Comparison of ENCODE assay signal across 16 mouse cellular contexts in the genomic region with DNA sequence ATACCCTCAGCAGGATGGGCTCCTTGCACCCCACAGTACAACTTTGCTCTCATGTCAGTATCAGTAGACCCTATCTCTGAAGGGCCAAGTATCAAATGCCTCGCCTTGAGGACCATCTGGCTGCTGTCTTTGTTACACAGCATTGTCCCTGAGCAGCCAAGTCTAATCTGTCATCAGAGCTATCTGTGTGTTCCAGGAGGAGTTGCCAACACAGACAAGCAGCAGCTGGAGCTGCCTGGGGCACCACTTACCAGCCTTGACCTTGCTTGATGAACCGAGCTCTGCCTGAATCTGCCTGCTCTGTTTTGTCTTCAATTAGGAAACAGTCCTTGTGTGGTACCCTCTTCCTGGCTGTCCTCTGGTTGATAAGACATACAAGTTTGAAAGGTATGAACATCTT. TPM values are rescaled to one million over a fixed set of nuclear protein-coding genes. Genes with fewer than 3 reads are reported as not detected.
A peak's percentile ranks its signal among the peaks of the same experiment; 100 is the strongest.
DNase-seq lines count a peak whose midpoint lies in the region; ATAC-seq and TF ChIP-seq lines count a peak whose summit lies in the region.
"Had no signal": no experiment of that assay in that cellular context is flagged by ENCODE, and none has a peak within 500 bp of the region (broad histone marks: within the 10 kb centered on the region; RNA-seq: fewer than 3 reads in every experiment).

No protein-coding gene starts in this region.

- peak; percentile 23 for DNase-seq in embryo, embryonic 10 days (ENCODE audit: low spot score)
- no peak for DNase-seq in embryo, embryonic 9.5 days (ENCODE audit: extremely low spot score)
- peak; percentile 39 for DNase-seq in left cerebral cortex, postnatal 4 days
- no peak for DNase-seq in left cerebral cortex, adult 2 months (ENCODE audit: extremely low spot score in 1 of 2, low spot score in 2 of 2)
- DNase-seq in brain, adult 2 months (ENCODE audit: low read depth, low spot score), result peak; percentile 39
- peak; percentile 37 for DNase-seq in lung, postnatal 10 days
- DNase-seq in layer of hippocampus, adult 9-10 months (ENCODE audit: low spot score), result no peak
- DNase-seq: heart, adult 2 months; heart, postnatal 14 days; kidney, adult 9 months; liver, postnatal 0 days had no signal

- no peak for ATAC-seq in monocyte, adult 5-6 weeks (replicated peaks; ENCODE audit: insufficient number of reproducible peaks, low FRiP score, low TSS enrichment, poor library complexity, severe bottlenecking)
- ATAC-seq: liver, postnatal 0 days; midbrain, embryonic 13.5 days had no signal

- intact Hi-C loops in left cerebral cortex, postnatal 4 days (cut with DNase I), result no loop called here
- intact Hi-C loops in left cerebral cortex, adult 2 months (cut with DNase I), result no loop called here

- no peak for TF ChIP-seq CTCF in left cerebral cortex, adult 2 months (IDR thresholded peaks at IDR 0.05)

- H3K4me3 ChIP-seq in left cerebral cortex, adult 2 months, result no peak overlapping the region
- H3K4me3 ChIP-seq: heart, adult 2 months; limb, embryonic 12.5 days; midbrain, embryonic 13.5 days; neural tube, embryonic 15.5 days had no signal

- no peak overlapping the region for H3K27ac ChIP-seq in left cerebral cortex, adult 2 months
- H3K27ac ChIP-seq: heart, adult 2 months; limb, embryonic 12.5 days; midbrain, embryonic 13.5 days; neural tube, embryonic 15.5 days had no signal

RNA-seq across cellular contexts. Expression of a gene that starts 24.8 kb away (rescaled TPM):
- total RNA-seq in left cerebral cortex, postnatal 4 days (2021), result not detected
- total RNA-seq in left cerebral cortex, adult 2 months (2021), result not detected
- not detected in 3 replicates for total RNA-seq in monocyte, adult 5-6 weeks (2017)
- total RNA-seq: heart, postnatal 14 days; layer of hippocampus, postnatal 25 days had no signal

Comparison
In these comparisons a context has a peak if more than half of its experiments do, and no peak if none do; other contexts are left out.
1. DNase-seq: peak in embryo, embryonic 10 days (single experiment), left cerebral cortex, postnatal 4 days (single experiment), brain, adult 2 months (single experiment) and lung, postnatal 10 days (single experiment); none in embryo, embryonic 9.5 days (single experiment), left cerebral cortex, adult 2 months (0 of 2) and layer of hippocampus, adult 9-10 months (single experiment).